Mouse (Mus musculus) forebrain, embryonic 13.5 days (tissue): Measurements from ENCODE around the gene Cdk19. TPM values are rescaled to one million over a fixed set of nuclear protein-coding genes. Genes with fewer than 3 reads are reported as not detected.

Experiments used
- ATAC-seq: fragments of 200-750 bp; cut with Nextera tagmentation; 2 replicates; pipeline ENCODE4 v1.8.0; 2017
- H3K27ac ChIP-seq: fragments of 300-500 bp; sonication (generic); 2 replicates; pipeline ENCODE4 v1.5.1; 2015; ENCODE audit warnings: inconsistent platforms, mild to moderate bottlenecking, moderate library complexity
- H3K27me3 ChIP-seq: fragments of 300-500 bp; sonication (generic); 2 replicates; pipeline ENCODE4 v1.6.1; 2015; ENCODE audit warnings: mild to moderate bottlenecking, inconsistent platforms
- H3K36me3 ChIP-seq: fragments of 300-500 bp; sonication (generic); 2 replicates; pipeline ENCODE4 v1.6.1; 2015; ENCODE audit warnings: mild to moderate bottlenecking, inconsistent platforms; ENCODE audit not compliant: poor library complexity, severe bottlenecking
- H3K4me1 ChIP-seq: fragments of 300-500 bp; sonication (generic); 2 replicates; pipeline ENCODE4 v1.6.1; 2015; ENCODE audit warnings: inconsistent platforms
- H3K4me2 ChIP-seq: fragments of 300-500 bp; sonication (generic); 2 replicates; pipeline ENCODE4 v1.6.1; 2015; ENCODE audit warnings: inconsistent platforms, mild to moderate bottlenecking, moderate library complexity
- H3K4me3 ChIP-seq: fragments of 300-500 bp; sonication (generic); 2 replicates; pipeline ENCODE4 v1.5.1; 2015; ENCODE audit warnings: mild to moderate bottlenecking, inconsistent platforms
- H3K9ac ChIP-seq: fragments of 300-500 bp; sonication (generic); 2 replicates; pipeline ENCODE4 v1.6.1; 2015; ENCODE audit warnings: mild to moderate bottlenecking, inconsistent platforms
- H3K9me3 ChIP-seq: fragments of 300-500 bp; sonication (generic); replicated peaks from 2 replicates; pipeline ENCODE4 v1.6.1; 2016; ENCODE audit warnings: inconsistent platforms
- WGBS: fragments of 180-500 bp; shearing (Covaris S2); methylation state at CpG from one replicate; pipeline ENCODE4 v1.1.7; 2015; 5-methylcytosine and 5-hydroxymethylcytosine counted together
- polyA plus RNA-seq: library from polyadenylated mRNA; unstranded; fragments of >200 nt; fragmentation: Nextera tagmentation; extraction: Ambion mirVana; gene quantifications from 2 replicates; pipeline ENCODE4 v1.2.1, GENCODE M21; 2015

Cdk19 gene
- polyA plus RNA-seq, 1 experiment from 2014 or later, result 11.2 TPM

- no peak for ATAC-seq
- WGBS, result 83% methylated on average over 7 of the region's 7 CpGs
- H3K4me1 ChIP-seq, result peaks cover 36% of the 10 kb centered on the region
- H3K27ac ChIP-seq, result no peak overlapping the region
- H3K4me2 ChIP-seq, result no peak overlapping the region
- no peak overlapping the region for H3K4me3 ChIP-seq
- no peaks in the 10 kb centered on the region for H3K9me3 ChIP-seq
- no peak overlapping the region for H3K9ac ChIP-seq
- H3K36me3 ChIP-seq, result no peaks in the 10 kb centered on the region
- no peaks in the 10 kb centered on the region for H3K27me3 ChIP-seq
These were observed 35.5 kb downstream of the Cdk19 start for GRCm38 (mm10) chr10:40374828-40375227.

- no peak overlapping the region for H3K4me2 ChIP-seq
- no peaks in the 10 kb centered on the region for H3K27me3 ChIP-seq
- H3K9me3 ChIP-seq, result no peaks in the 10 kb centered on the region
- no peak overlapping the region for H3K4me3 ChIP-seq
- H3K27ac ChIP-seq, result no peak overlapping the region
- peaks cover 30% of the 10 kb centered on the region for H3K4me1 ChIP-seq
- no peak for ATAC-seq
- H3K36me3 ChIP-seq, result no peaks in the 10 kb centered on the region
- whole genome bisulfite sequencing, result 68% methylated on average over 3 of the region's 3 CpGs
- H3K9ac ChIP-seq, result no peak overlapping the region
These were observed 36.9 kb downstream of the Cdk19 start for GRCm38 (mm10) chr10:40376286-40376685.

GRCm38 (mm10) chr10:40378284-40378683 is 38.9 kb downstream of the Cdk19 start:
- Histone ChIP-seq H3K27ac (no peak overlapping the region), H3K9me3 (no peaks in the 10 kb centered on the region), H3K27me3 (no peaks in the 10 kb centered on the region), H3K4me2 (no peak overlapping the region), H3K4me1 (peaks cover 16% of the 10 kb centered on the region), H3K36me3 (no peaks in the 10 kb centered on the region), H3K9ac (no peak overlapping the region), H3K4me3 (no peak overlapping the region)
- no peak for ATAC-seq
- 93% methylated on average over 4 of the region's 4 CpGs for WGBS

GRCm38 (mm10) chr10:40379682-40380081 is 40.3 kb downstream of the Cdk19 start:
- 69% methylated on average over 1 of the region's 1 CpGs for WGBS
- Histone ChIP-seq H3K27me3 (no peaks in the 10 kb centered on the region), H3K36me3 (no peaks in the 10 kb centered on the region), H3K27ac (no peak overlapping the region), H3K9ac (no peak overlapping the region), H3K4me1 (peaks cover 14% of the 10 kb centered on the region), H3K4me2 (no peak overlapping the region), H3K9me3 (no peaks in the 10 kb centered on the region), H3K4me3 (no peak overlapping the region)
- no peak for ATAC-seq

GRCm38 (mm10) chr10:40385397-40385796 is 46.0 kb downstream of the Cdk19 start:
- Histone ChIP-seq H3K4me2 (no peak overlapping the region), H3K27me3 (no peaks in the 10 kb centered on the region), H3K4me1 (peaks cover 4% of the 10 kb centered on the region), H3K36me3 (no peaks in the 10 kb centered on the region), H3K9me3 (no peaks in the 10 kb centered on the region), H3K4me3 (no peak overlapping the region), H3K9ac (no peak overlapping the region), H3K27ac (no peak overlapping the region)
- ATAC-seq, result no peak
- WGBS, result 96% methylated on average over 3 of the region's 3 CpGs

GRCm38 (mm10) chr10:40386126-40386525 is 46.8 kb downstream of the Cdk19 start:
- H3K27me3 ChIP-seq, result no peaks in the 10 kb centered on the region
- H3K4me1 ChIP-seq, result peaks cover 4% of the 10 kb centered on the region
- H3K27ac ChIP-seq, result no peak overlapping the region
- no peaks in the 10 kb centered on the region for H3K36me3 ChIP-seq
- H3K9ac ChIP-seq, result no peak overlapping the region
- H3K9me3 ChIP-seq, result no peaks in the 10 kb centered on the region
- 91% methylated on average over 4 of the region's 4 CpGs for WGBS
- no peak for ATAC-seq
- H3K4me3 ChIP-seq, result no peak overlapping the region
- H3K4me2 ChIP-seq, result no peak overlapping the region

- H3K4me1 ChIP-seq, result no peaks in the 10 kb centered on the region
- H3K4me3 ChIP-seq, result no peak overlapping the region
- no peak for ATAC-seq
- H3K9ac ChIP-seq, result no peak overlapping the region
- peaks cover 7% of the 10 kb centered on the region for H3K36me3 ChIP-seq
- H3K27ac ChIP-seq, result no peak overlapping the region
- H3K27me3 ChIP-seq, result no peaks in the 10 kb centered on the region
- H3K4me2 ChIP-seq, result no peak overlapping the region
- H3K9me3 ChIP-seq, result no peaks in the 10 kb centered on the region
- 86% methylated on average over 2 of the region's 2 CpGs for WGBS
These were observed 54.2 kb downstream of the Cdk19 start for GRCm38 (mm10) chr10:40393447-40394143.

- no peak overlapping the region for H3K4me2 ChIP-seq
- WGBS, result 87% methylated on average over 3 of the region's 3 CpGs
- no peaks in the 10 kb centered on the region for H3K9me3 ChIP-seq
- peaks cover 5% of the 10 kb centered on the region for H3K36me3 ChIP-seq
- no peak overlapping the region for H3K27ac ChIP-seq
- no peaks in the 10 kb centered on the region for H3K4me1 ChIP-seq
- no peak overlapping the region for H3K9ac ChIP-seq
- no peak for ATAC-seq
- no peak overlapping the region for H3K4me3 ChIP-seq
- no peaks in the 10 kb centered on the region for H3K27me3 ChIP-seq
These were observed 59.5 kb downstream of the Cdk19 start for GRCm38 (mm10) chr10:40398842-40399241.

- Histone ChIP-seq H3K4me3 (no peak overlapping the region), H3K27me3 (no peaks in the 10 kb centered on the region), H3K4me1 (no peaks in the 10 kb centered on the region), H3K27ac (no peak overlapping the region), H3K4me2 (no peak overlapping the region), H3K36me3 (peaks cover 5% of the 10 kb centered on the region), H3K9me3 (no peaks in the 10 kb centered on the region), H3K9ac (no peak overlapping the region)
- WGBS, result 72% methylated on average over 2 of the region's 2 CpGs
- ATAC-seq, result no peak
These were observed 60.0 kb downstream of the Cdk19 start for GRCm38 (mm10) chr10:40399328-40399727.

- H3K36me3 ChIP-seq, result peaks cover 5% of the 10 kb centered on the region
- H3K27me3 ChIP-seq, result no peaks in the 10 kb centered on the region
- WGBS, result 89% methylated on average over 4 of the region's 4 CpGs
- no peak for ATAC-seq
- H3K27ac ChIP-seq, result no peak overlapping the region
- no peak overlapping the region for H3K9ac ChIP-seq
- no peaks in the 10 kb centered on the region for H3K4me1 ChIP-seq
- no peaks in the 10 kb centered on the region for H3K9me3 ChIP-seq
- no peak overlapping the region for H3K4me2 ChIP-seq
- H3K4me3 ChIP-seq, result no peak overlapping the region
These were observed 60.9 kb downstream of the Cdk19 start for GRCm38 (mm10) chr10:40400293-40400692.

GRCm38 (mm10) chr10:40406655-40407054 is 67.3 kb downstream of the Cdk19 start:
- H3K4me1 ChIP-seq, result no peaks in the 10 kb centered on the region
- no peak overlapping the region for H3K27ac ChIP-seq
- 83% methylated on average over 3 of the region's 3 CpGs for WGBS
- H3K4me2 ChIP-seq, result no peak overlapping the region
- no peaks in the 10 kb centered on the region for H3K9me3 ChIP-seq
- no peaks in the 10 kb centered on the region for H3K27me3 ChIP-seq
- no peaks in the 10 kb centered on the region; the same call in 1 of the 2 replicates for H3K36me3 ChIP-seq
- no peak for ATAC-seq
- H3K4me3 ChIP-seq, result no peak overlapping the region
- no peak overlapping the region for H3K9ac ChIP-seq

- no peaks in the 10 kb centered on the region for H3K27me3 ChIP-seq
- H3K27ac ChIP-seq, result no peak overlapping the region
- H3K4me1 ChIP-seq, result no peaks in the 10 kb centered on the region
- H3K9me3 ChIP-seq, result no peaks in the 10 kb centered on the region
- H3K9ac ChIP-seq, result no peak overlapping the region
- no peaks in the 10 kb centered on the region for H3K36me3 ChIP-seq
- no peak overlapping the region for H3K4me2 ChIP-seq
- no peak overlapping the region for H3K4me3 ChIP-seq
- WGBS, result 81% methylated on average over 2 of the region's 2 CpGs
- ATAC-seq, result no peak
These were observed 70.0 kb downstream of the Cdk19 start for GRCm38 (mm10) chr10:40409336-40409735.

- no peak overlapping the region for H3K27ac ChIP-seq
- no peak for ATAC-seq
- H3K9me3 ChIP-seq, result no peaks in the 10 kb centered on the region
- no peaks in the 10 kb centered on the region for H3K27me3 ChIP-seq
- H3K36me3 ChIP-seq, result no peaks in the 10 kb centered on the region
- 98% methylated on average over 2 of the region's 2 CpGs for WGBS
- no peak overlapping the region for H3K9ac ChIP-seq
- no peaks in the 10 kb centered on the region for H3K4me1 ChIP-seq
- H3K4me3 ChIP-seq, result no peak overlapping the region
- no peak overlapping the region for H3K4me2 ChIP-seq
These were observed 72.0 kb downstream of the Cdk19 start for GRCm38 (mm10) chr10:40411370-40411769.
